Mouse (Mus musculus): ENCODE measurements at regions not wholly inside any gene's neighbourhood (a gene's known extent, or its start where the extent isn't known, plus 50 kb on each side); places are given as distances from the start of the nearest gene placed in this dataset.

- Histone ChIP-seq H3K9me3 (ENCODE audit: low read length) (no peaks in the 10 kb centered on the region), H3K4me1 (replicated peaks; ENCODE audit: low read depth, low read length) (peaks cover 9% of the 10 kb centered on the region), H3K27me3 (ENCODE audit: insufficient read depth, low read length) (peaks cover 18% of the 10 kb centered on the region; the same call in 1 of the 2 replicates), H3K4me3 (replicated peaks; ENCODE audit: low read length) (no peak overlapping the region), H3K36me3 (ENCODE audit: insufficient read depth, low read length) (no peaks in the 10 kb centered on the region)
- TF ChIP-seq CTCF (conservative IDR thresholded peaks at IDR 0.05; ENCODE audit: low read length): no peak
- no peak for TF ChIP-seq NANOG (IDR thresholded peaks at IDR 0.05; ENCODE audit: borderline replicate concordance, low read length)
- TF ChIP-seq POU5F1 (IDR thresholded peaks at IDR 0.05; ENCODE audit: borderline replicate concordance, low read length): no peak
Measured at GRCm38 (mm10) chr3:52634353-52634752, 366.2 kb downstream of the Foxo1 start.

GRCm38 (mm10) chr3:52633491-52634100 is 365.5 kb downstream of the Foxo1 start:
- Histone ChIP-seq H3K9me3 (ENCODE audit: low read length) (0 out of 2 replicates have a peak, but pooled peaks cover 4% of the 10 kb centered on the region), H3K36me3 (ENCODE audit: insufficient read depth, low read length) (no peaks in the 10 kb centered on the region), H3K27me3 (ENCODE audit: insufficient read depth, low read length) (peaks cover 18% of the 10 kb centered on the region; the same call in 1 of the 2 replicates), H3K4me1 (replicated peaks; ENCODE audit: low read depth, low read length) (peaks cover 5% of the 10 kb centered on the region), H3K4me3 (replicated peaks; ENCODE audit: low read length) (no peak overlapping the region)
- TF ChIP-seq NANOG (IDR thresholded peaks at IDR 0.05; ENCODE audit: borderline replicate concordance, low read length) (no peak), CTCF (conservative IDR thresholded peaks at IDR 0.05; ENCODE audit: low read length) (no peak), POU5F1 (IDR thresholded peaks at IDR 0.05; ENCODE audit: borderline replicate concordance, low read length) (no peak)

- Histone ChIP-seq H3K4me3 (replicated peaks; ENCODE audit: low read length) (no peak overlapping the region), H3K36me3 (ENCODE audit: insufficient read depth, low read length) (no peaks in the 10 kb centered on the region), H3K27me3 (ENCODE audit: insufficient read depth, low read length) (peaks cover 18% of the 10 kb centered on the region; the same call in 1 of the 2 replicates), H3K9me3 (ENCODE audit: low read length) (0 out of 2 replicates have a peak, but pooled peaks cover 5% of the 10 kb centered on the region), H3K4me1 (replicated peaks; ENCODE audit: low read depth, low read length) (peaks cover 5% of the 10 kb centered on the region)
- TF ChIP-seq NANOG (IDR thresholded peaks at IDR 0.05; ENCODE audit: borderline replicate concordance, low read length): no peak
- TF ChIP-seq POU5F1 (IDR thresholded peaks at IDR 0.05; ENCODE audit: borderline replicate concordance, low read length): no peak
Measured at GRCm38 (mm10) chr3:52632635-52633034, 364.5 kb downstream of the Foxo1 start.

GRCm38 (mm10) chr3:52630209-52630608 is 362.1 kb downstream of the Foxo1 start:
- H3K9me3 ChIP-seq (ENCODE audit: low read length): 0 out of 2 replicates have a peak, but pooled peaks cover 5% of the 10 kb centered on the region
- H3K4me1 ChIP-seq (replicated peaks; ENCODE audit: low read depth, low read length): peaks cover 5% of the 10 kb centered on the region
- H3K27me3 ChIP-seq (ENCODE audit: insufficient read depth, low read length): peaks cover 18% of the 10 kb centered on the region; the same call in 1 of the 2 replicates
- TF ChIP-seq POU5F1 (IDR thresholded peaks at IDR 0.05; ENCODE audit: borderline replicate concordance, low read length): no peak
- TF ChIP-seq CTCF (conservative IDR thresholded peaks at IDR 0.05; ENCODE audit: low read length): no peak
- TF ChIP-seq NANOG (IDR thresholded peaks at IDR 0.05; ENCODE audit: borderline replicate concordance, low read length): no peak
- no peaks in the 10 kb centered on the region for H3K36me3 ChIP-seq (ENCODE audit: insufficient read depth, low read length)
- no peak overlapping the region for H3K4me3 ChIP-seq (replicated peaks; ENCODE audit: low read length)

GRCm38 (mm10) chr3:52625125-52625524 is 357.0 kb downstream of the Foxo1 start:
- H3K4me3 ChIP-seq (replicated peaks; ENCODE audit: low read length): no peak overlapping the region
- H3K36me3 ChIP-seq (ENCODE audit: insufficient read depth, low read length): no peaks in the 10 kb centered on the region
- 0 out of 2 replicates have a peak, but pooled peaks cover 5% of the 10 kb centered on the region for H3K9me3 ChIP-seq (ENCODE audit: low read length)
- no peak for TF ChIP-seq CTCF (conservative IDR thresholded peaks at IDR 0.05; ENCODE audit: low read length)
- no peak for TF ChIP-seq POU5F1 (IDR thresholded peaks at IDR 0.05; ENCODE audit: borderline replicate concordance, low read length)
- no peak for TF ChIP-seq NANOG (IDR thresholded peaks at IDR 0.05; ENCODE audit: borderline replicate concordance, low read length)
- H3K27me3 ChIP-seq (ENCODE audit: insufficient read depth, low read length): no peaks in the 10 kb centered on the region
- H3K4me1 ChIP-seq (replicated peaks; ENCODE audit: low read depth, low read length): peaks cover 6% of the 10 kb centered on the region; the same call in 1 of the 2 replicates

GRCm38 (mm10) chr3:52622530-52622929 is 354.4 kb downstream of the Foxo1 start:
- H3K9me3 ChIP-seq (ENCODE audit: low read length): no peaks in the 10 kb centered on the region
- no peak overlapping the region for H3K4me3 ChIP-seq (replicated peaks; ENCODE audit: low read length)
- H3K4me1 ChIP-seq (replicated peaks; ENCODE audit: low read depth, low read length): peaks cover 10% of the 10 kb centered on the region
- no peaks in the 10 kb centered on the region for H3K27me3 ChIP-seq (ENCODE audit: insufficient read depth, low read length)
- TF ChIP-seq NANOG (IDR thresholded peaks at IDR 0.05; ENCODE audit: borderline replicate concordance, low read length) (no peak), CTCF (conservative IDR thresholded peaks at IDR 0.05; ENCODE audit: low read length) (no peak), POU5F1 (IDR thresholded peaks at IDR 0.05; ENCODE audit: borderline replicate concordance, low read length) (no peak)
- no peaks in the 10 kb centered on the region for H3K36me3 ChIP-seq (ENCODE audit: insufficient read depth, low read length)

- Histone ChIP-seq H3K4me1 (replicated peaks; ENCODE audit: low read depth, low read length) (peaks cover 10% of the 10 kb centered on the region), H3K36me3 (ENCODE audit: insufficient read depth, low read length) (no peaks in the 10 kb centered on the region), H3K4me3 (replicated peaks; ENCODE audit: low read length) (no peak overlapping the region), H3K9me3 (ENCODE audit: low read length) (no peaks in the 10 kb centered on the region), H3K27me3 (ENCODE audit: insufficient read depth, low read length) (no peaks in the 10 kb centered on the region)
- TF ChIP-seq NANOG (IDR thresholded peaks at IDR 0.05; ENCODE audit: borderline replicate concordance, low read length): no peak
- no peak for TF ChIP-seq POU5F1 (IDR thresholded peaks at IDR 0.05; ENCODE audit: borderline replicate concordance, low read length)
- TF ChIP-seq CTCF (conservative IDR thresholded peaks at IDR 0.05; ENCODE audit: low read length): no peak
Measured at GRCm38 (mm10) chr3:52621936-52622335, 353.8 kb downstream of the Foxo1 start.

- Histone ChIP-seq H3K27me3 (ENCODE audit: insufficient read depth, low read length) (no peaks in the 10 kb centered on the region), H3K36me3 (ENCODE audit: insufficient read depth, low read length) (no peaks in the 10 kb centered on the region), H3K9me3 (ENCODE audit: low read length) (no peaks in the 10 kb centered on the region), H3K4me3 (replicated peaks; ENCODE audit: low read length) (no peak overlapping the region), H3K4me1 (replicated peaks; ENCODE audit: low read depth, low read length) (peaks cover 10% of the 10 kb centered on the region)
- TF ChIP-seq POU5F1 (IDR thresholded peaks at IDR 0.05; ENCODE audit: borderline replicate concordance, low read length) (no peak), CTCF (conservative IDR thresholded peaks at IDR 0.05; ENCODE audit: low read length) (no peak), NANOG (IDR thresholded peaks at IDR 0.05; ENCODE audit: borderline replicate concordance, low read length) (no peak)
Measured at GRCm38 (mm10) chr3:52618925-52619224, 350.7 kb downstream of the Foxo1 start.
